Mouse (Mus musculus) C2C12 (cell line): ENCODE data around the gene Tsen34.

ENCODE experiments used
- CEBPB ChIP-seq: IDR thresholded peaks from one replicate; pipeline ENCODE4 v1.6.1; 2011; ENCODE audit warnings: low read depth, mild to moderate bottlenecking, control low read depth, moderate library complexity
- CTCF ChIP-seq: IDR thresholded peaks from one replicate; pipeline ENCODE4 v1.5.1; 2011; ENCODE audit not compliant: control insufficient read depth, insufficient read depth, insufficient read length
- FOSL1 ChIP-seq: IDR thresholded peaks from one replicate; pipeline ENCODE4 v1.8.0; 2011; ENCODE audit warnings: mild to moderate bottlenecking, low read length; ENCODE audit not compliant: poor library complexity, insufficient read depth, severe bottlenecking
- MAX ChIP-seq: IDR thresholded peaks from one replicate; pipeline ENCODE4 v1.6.1; 2011; ENCODE audit warnings: mild to moderate bottlenecking, control low read depth
- MYOD1 ChIP-seq: IDR thresholded peaks from one replicate; pipeline ENCODE4 v1.6.1; 2011; ENCODE audit warnings: low read depth; ENCODE audit not compliant: control insufficient read depth, insufficient read length
- MYOG ChIP-seq: IDR thresholded peaks from one replicate; pipeline ENCODE4 v1.6.1; 2011; ENCODE audit not compliant: control insufficient read depth, insufficient read length; ENCODE audit errors: extremely low read depth
- USF1 ChIP-seq: IDR thresholded peaks from one replicate; pipeline ENCODE4 v1.6.1; 2011; ENCODE audit warnings: low read depth, mild to moderate bottlenecking, control low read depth, moderate library complexity

GRCm38 (mm10) chr7:3665215-3666114 is 27.2 kb upstream of the Tsen34 start, which contains the start of gene Leng1:
- peak; percentile 54 for TF ChIP-seq MAX
- no peak for TF ChIP-seq CTCF
- TF ChIP-seq USF1, result no peak
- no peak for TF ChIP-seq CEBPB
- no peak for TF ChIP-seq MYOD1
- no peak for TF ChIP-seq MYOG
- no peak for TF ChIP-seq FOSL1
